9 mouse cellular contexts compared by ENCODE assay signal in the genomic region with DNA sequence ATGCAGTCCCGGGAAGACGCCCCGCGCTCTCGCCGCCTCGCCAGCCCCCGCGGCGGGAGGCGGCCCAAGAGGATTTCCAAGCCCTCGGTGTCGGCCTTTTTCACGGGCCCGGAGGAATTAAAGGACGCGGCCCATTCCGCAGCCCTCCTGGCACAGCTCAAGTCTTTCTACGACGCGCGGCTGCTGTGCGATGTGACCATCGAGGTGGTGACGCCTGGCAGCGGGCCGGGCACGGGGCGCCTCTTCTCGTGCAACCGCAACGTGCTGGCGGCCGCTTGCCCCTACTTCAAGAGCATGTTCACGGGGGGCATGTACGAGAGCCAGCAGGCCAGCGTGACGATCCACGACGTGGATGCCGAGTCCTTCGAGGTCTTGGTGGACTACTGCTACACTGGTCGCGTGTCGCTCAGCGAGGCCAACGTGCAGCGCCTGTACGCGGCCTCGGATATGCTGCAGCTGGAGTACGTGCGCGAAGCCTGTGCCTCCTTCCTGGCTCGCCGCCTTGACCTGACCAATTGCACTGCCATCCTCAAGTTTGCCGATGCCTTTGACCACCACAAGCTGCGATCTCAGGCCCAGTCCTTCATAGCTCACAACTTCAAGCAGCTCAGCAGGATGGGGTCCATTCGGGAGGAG. TPM values are rescaled to one million over a fixed set of nuclear protein-coding genes. Genes with fewer than 3 reads are reported as not detected.
A peak's percentile ranks its signal among the peaks of the same experiment; 100 is the strongest.
DNase-seq lines count a peak whose midpoint lies in the region; ATAC-seq and TF ChIP-seq lines count a peak whose summit lies in the region.
"Not testable (repeated sequence)": the region's sequence is repeated elsewhere in the genome, so short reads cannot be mapped to it uniquely, and the experiment has no call there.
"Had no signal": no experiment of that assay in that cellular context is flagged by ENCODE, and none has a peak within 500 bp of the region (broad histone marks: within the 10 kb centered on the region; RNA-seq: fewer than 3 reads in every experiment).

No protein-coding gene starts in this region.

- TF ChIP-seq CTCF in G1E (IDR thresholded peaks at IDR 0.05; ENCODE audit: low read depth, low read length); liver, adult 2 months (IDR thresholded peaks at IDR 0.05; ENCODE audit: low read depth, low read length); spleen, adult 2 months (IDR thresholded peaks at IDR 0.05; ENCODE audit: extremely low read depth, insufficient read depth, insufficient read length, insufficient replicate concordance): not testable (repeated sequence)

- intact Hi-C loops in heart, postnatal 10 days (cut with DNase I) = not testable (repeated sequence)

- WGBS in forebrain, embryonic 14.5 days = 85% methylated on average over 4 of the region's 59 CpGs
- WGBS in liver, adult 2 months = 62% methylated on average over 11 of the region's 59 CpGs
- 55% methylated on average over 18 of the region's 59 CpGs for WGBS in spleen, adult 2 months

- peak overlapping the region; percentile 70 for H3K9ac ChIP-seq in forebrain, embryonic 14.5 days (ENCODE audit: low read length)
- H3K9ac ChIP-seq in liver, adult 2 months (ENCODE audit: low read depth, low read length) = peak overlapping the region; percentile 63

- not testable (repeated sequence) for H3K9me3 ChIP-seq in G1E (replicated peaks); forebrain, embryonic 14.5 days (replicated peaks; ENCODE audit: control insufficient read depth, low read length)

- not testable (repeated sequence) for DNase-seq in G1E (ENCODE audit: low spot score); forebrain, embryonic 14.5 days (ENCODE audit: low spot score); liver, adult 2 months (ENCODE audit: extremely low read depth, low read depth, low spot score); spleen, adult 2 months (ENCODE audit: low read depth in 1 of 2, low spot score in 2 of 2)
- DNase-seq in cerebellum, postnatal 14 days = peak; percentile 33 to 59
- peak; percentile 20 to 24 for DNase-seq in heart, postnatal 10 days
- DNase-seq in kidney, adult 11 months = peak; percentile 12

- ATAC-seq in G1E (ENCODE audit: extremely low read depth, insufficient number of reproducible peaks, low FRiP score, poor library complexity, severe bottlenecking) = not testable (repeated sequence)
- peak; percentile 58 for ATAC-seq in forebrain, embryonic 14.5 days
- peak; percentile 11 for ATAC-seq in megakaryocyte-erythroid progenitor cell, adult 5-6 weeks (replicated peaks; ENCODE audit: low FRiP score, low TSS enrichment, poor library complexity, severe bottlenecking)

- H3K27me3 ChIP-seq in G1E (ENCODE audit: insufficient read depth, low read length); forebrain, embryonic 14.5 days (replicated peaks; ENCODE audit: control insufficient read depth, insufficient read depth, low read length); liver, adult 2 months (ENCODE audit: control insufficient read depth, insufficient read depth, low read length); spleen, adult 2 months (ENCODE audit: control insufficient read depth, insufficient read depth, low read length): not testable (repeated sequence)

- peak overlapping the region; percentile 43 for H3K4me2 ChIP-seq in forebrain, embryonic 14.5 days (ENCODE audit: low read length)

- H3K27ac ChIP-seq in forebrain, embryonic 14.5 days (ENCODE audit: low read depth, low read length) = peak overlapping the region; percentile 78; the same call in 1 of the 2 replicates
- peak overlapping the region; percentile 55 for H3K27ac ChIP-seq in liver, adult 2 months (replicated peaks; ENCODE audit: insufficient read depth, low read depth, low read length)
- peak overlapping the region; percentile 79 for H3K27ac ChIP-seq in spleen, adult 2 months (ENCODE audit: insufficient read depth, low read length)

- TF ChIP-seq POLR2A in liver, adult 2 months (IDR thresholded peaks at IDR 0.05; ENCODE audit: extremely low read depth, insufficient read depth, low read length); spleen, adult 2 months (IDR thresholded peaks at IDR 0.05; ENCODE audit: low read depth, low read length): not testable (repeated sequence)

- H3K36me3 ChIP-seq in G1E (replicated peaks) = peaks cover 31% of the 10 kb centered on the region
- not testable (repeated sequence) for H3K36me3 ChIP-seq in forebrain, embryonic 14.5 days (ENCODE audit: control insufficient read depth, insufficient read depth, low read length); liver, adult 2 months (ENCODE audit: control insufficient read depth, insufficient read depth, low read length); spleen, adult 2 months (ENCODE audit: control insufficient read depth, insufficient read depth, low read length)

- H3K4me1 ChIP-seq in G1E (ENCODE audit: insufficient read depth, low read depth, low read length) = peaks cover 14% of the 10 kb centered on the region; the same call in 1 of the 2 replicates
- not testable (repeated sequence) for H3K4me1 ChIP-seq in forebrain, embryonic 14.5 days (ENCODE audit: control insufficient read depth, insufficient read depth, low read length); liver, adult 2 months (ENCODE audit: control insufficient read depth, insufficient read depth, low read length); spleen, adult 2 months (ENCODE audit: control insufficient read depth, insufficient read depth, insufficient read length)

- not testable (repeated sequence) for H3K79me2 ChIP-seq in liver, adult 2 months (ENCODE audit: control insufficient read depth, insufficient read depth, low read length)

- H3K4me3 ChIP-seq in G1E (ENCODE audit: low read depth, low read length) = peak overlapping the region; percentile 71
- peak overlapping the region; percentile 51 for H3K4me3 ChIP-seq in forebrain, embryonic 14.5 days (ENCODE audit: low read depth, low read length)
- peak overlapping the region; percentile 58 for H3K4me3 ChIP-seq in liver, adult 2 months (ENCODE audit: insufficient read depth, low read depth, low read length)
- peak overlapping the region; percentile 62; the same call in 1 of the 2 replicates for H3K4me3 ChIP-seq in spleen, adult 2 months (ENCODE audit: extremely low read depth, insufficient read depth, insufficient read length)

RNA-seq across cellular contexts. Expression of gene Kbtbd7, which starts 0.5 kb away (rescaled TPM):
- total RNA-seq in G1E (2014; fragmentation: Nextera tagmentation) = 24.7 and 24.9 TPM in 2 replicates
- 14.5 and 17.6 TPM in 2 replicates for total RNA-seq in G1E (2017)
- polyA plus RNA-seq in G1E (2012) = 3.7 and 4.3 TPM in 2 replicates
- 22.9 and 28.1 TPM in 2 replicates for polyA plus RNA-seq in forebrain, embryonic 14.5 days (2014; fragmentation: Nextera tagmentation; extraction: Ambion mirVana)
- 10 to 100 TPM; 12.4 to 13.1 TPM for total RNA-seq in heart, postnatal 10 days (2021)
- 6.6 and 7.3 TPM in 2 replicates for total RNA-seq in liver, adult 2 months (2014; rRNA removed)
- polyA plus RNA-seq in liver, adult 2 months (2012; rRNA removed) = 3.8 and 4.3 TPM in 2 replicates
- 3.7 and 5.7 TPM in 2 replicates for total RNA-seq in megakaryocyte-erythroid progenitor cell, adult 5-6 weeks (2014; fragmentation: Nextera tagmentation)
- 9.7 and 10.5 TPM in 2 replicates for total RNA-seq in megakaryocyte-erythroid progenitor cell, adult 5-6 weeks (2017)
- 4.2 and 6.0 TPM in 2 replicates for polyA plus RNA-seq in spleen, adult 2 months (2012; rRNA removed)

RNA-seq across cellular contexts. Expression of gene Kbtbd6, which starts 24.8 kb away (rescaled TPM):
- total RNA-seq in G1E (2014; fragmentation: Nextera tagmentation) (0.68 and 1.2 TPM in 2 replicates), G1E (2017) (5.3 and 6.0 TPM in 2 replicates)
- polyA plus RNA-seq in G1E (2012) = 1.1 and 1.5 TPM in 2 replicates
- polyA plus RNA-seq in forebrain, embryonic 14.5 days (2014; fragmentation: Nextera tagmentation; extraction: Ambion mirVana) = 3.0 and 3.1 TPM in 2 replicates
- under 1 TPM; 0.37 to 0.62 TPM for total RNA-seq in heart, postnatal 10 days (2021)
- 0.13 and 0.18 TPM in 2 replicates for total RNA-seq in liver, adult 2 months (2014; rRNA removed)
- not detected in 2 replicates for polyA plus RNA-seq in liver, adult 2 months (2012; rRNA removed)
- total RNA-seq in megakaryocyte-erythroid progenitor cell, adult 5-6 weeks (2014; fragmentation: Nextera tagmentation) = 3.3 and 4.0 TPM in 2 replicates
- total RNA-seq in megakaryocyte-erythroid progenitor cell, adult 5-6 weeks (2017) = 4.4 and 5.1 TPM in 2 replicates
- 1.4 and 1.5 TPM in 2 replicates for polyA plus RNA-seq in spleen, adult 2 months (2012; rRNA removed)
- total RNA-seq: monocyte, adult 5-6 weeks had no signal

RNA-seq across cellular contexts. Expression of gene Mtrf1, which starts 29.3 kb away (rescaled TPM):
- total RNA-seq in G1E (2014; fragmentation: Nextera tagmentation) = 18.4 and 19.8 TPM in 2 replicates
- total RNA-seq in G1E (2017) = 22.1 and 24.9 TPM in 2 replicates
- 0.41 and 0.50 TPM in 2 replicates for polyA plus RNA-seq in G1E (2012)
- polyA plus RNA-seq in forebrain, embryonic 14.5 days (2014; fragmentation: Nextera tagmentation; extraction: Ambion mirVana) = 11.3 and 13.4 TPM in 2 replicates
- 1 to 10 TPM; 5.0 to 6.1 TPM for total RNA-seq in heart, postnatal 10 days (2021)
- total RNA-seq in liver, adult 2 months (2014; rRNA removed) = 7.8 and 10.3 TPM in 2 replicates
- 2.2 and 2.3 TPM in 2 replicates for polyA plus RNA-seq in liver, adult 2 months (2012; rRNA removed)
- total RNA-seq in megakaryocyte-erythroid progenitor cell, adult 5-6 weeks (2014; fragmentation: Nextera tagmentation) = 6.4 and 7.3 TPM in 2 replicates
- total RNA-seq in megakaryocyte-erythroid progenitor cell, adult 5-6 weeks (2017) = 14.6 and 16.8 TPM in 2 replicates
- 0.53 and 0.59 TPM in 2 replicates for polyA plus RNA-seq in spleen, adult 2 months (2012; rRNA removed)

RNA-seq across cellular contexts. Expression of gene Naa16, which starts 36.3 kb away (rescaled TPM):
- total RNA-seq in G1E (2014; fragmentation: Nextera tagmentation) = 62.5 and 72.7 TPM in 2 replicates
- 26.2 and 29.6 TPM in 2 replicates for total RNA-seq in G1E (2017)
- 23.8 and 34.4 TPM in 2 replicates for polyA plus RNA-seq in G1E (2012)
- polyA plus RNA-seq in forebrain, embryonic 14.5 days (2014; fragmentation: Nextera tagmentation; extraction: Ambion mirVana) = 22.9 TPM in 2 replicates
- total RNA-seq in heart, postnatal 10 days (2021) = 10 to 100 TPM; 12.2 to 18.1 TPM
- total RNA-seq in liver, adult 2 months (2014; rRNA removed) = 3.9 and 5.2 TPM in 2 replicates
- polyA plus RNA-seq in liver, adult 2 months (2012; rRNA removed) = 2.0 and 2.2 TPM in 2 replicates
- total RNA-seq in megakaryocyte-erythroid progenitor cell, adult 5-6 weeks (2014; fragmentation: Nextera tagmentation) = 40.3 and 50.0 TPM in 2 replicates
- 34.0 and 47.1 TPM in 2 replicates for total RNA-seq in megakaryocyte-erythroid progenitor cell, adult 5-6 weeks (2017)
- 1.5 and 2.1 TPM in 2 replicates for polyA plus RNA-seq in spleen, adult 2 months (2012; rRNA removed)

RNA-seq across cellular contexts. Expression of gene Elf1, which starts 54.1 kb away (rescaled TPM):
- total RNA-seq in G1E (2014; fragmentation: Nextera tagmentation) = 77.0 and 79.0 TPM in 2 replicates
- 127 and 141 TPM in 2 replicates for total RNA-seq in G1E (2017)
- 4.7 and 6.3 TPM in 2 replicates for polyA plus RNA-seq in G1E (2012)
- polyA plus RNA-seq in forebrain, embryonic 14.5 days (2014; fragmentation: Nextera tagmentation; extraction: Ambion mirVana) = 1.9 and 2.7 TPM in 2 replicates
- 10 to 100 TPM; 21.3 to 23.3 TPM for total RNA-seq in heart, postnatal 10 days (2021)
- total RNA-seq in liver, adult 2 months (2014; rRNA removed) = 13.8 and 15.9 TPM in 2 replicates
- polyA plus RNA-seq in liver, adult 2 months (2012; rRNA removed) = 5.1 and 6.4 TPM in 2 replicates
- 51.9 and 58.5 TPM in 2 replicates for total RNA-seq in megakaryocyte-erythroid progenitor cell, adult 5-6 weeks (2014; fragmentation: Nextera tagmentation)
- 111 and 178 TPM in 2 replicates for total RNA-seq in megakaryocyte-erythroid progenitor cell, adult 5-6 weeks (2017)
- 22.5 and 26.7 TPM in 2 replicates for polyA plus RNA-seq in spleen, adult 2 months (2012; rRNA removed)
